Mouse (Mus musculus): ENCODE measurements at regions not wholly inside any gene's neighbourhood (a gene's known extent, or its start where the extent isn't known, plus 50 kb on each side); places are given as distances from the start of the nearest gene placed in this dataset.

DNA sequence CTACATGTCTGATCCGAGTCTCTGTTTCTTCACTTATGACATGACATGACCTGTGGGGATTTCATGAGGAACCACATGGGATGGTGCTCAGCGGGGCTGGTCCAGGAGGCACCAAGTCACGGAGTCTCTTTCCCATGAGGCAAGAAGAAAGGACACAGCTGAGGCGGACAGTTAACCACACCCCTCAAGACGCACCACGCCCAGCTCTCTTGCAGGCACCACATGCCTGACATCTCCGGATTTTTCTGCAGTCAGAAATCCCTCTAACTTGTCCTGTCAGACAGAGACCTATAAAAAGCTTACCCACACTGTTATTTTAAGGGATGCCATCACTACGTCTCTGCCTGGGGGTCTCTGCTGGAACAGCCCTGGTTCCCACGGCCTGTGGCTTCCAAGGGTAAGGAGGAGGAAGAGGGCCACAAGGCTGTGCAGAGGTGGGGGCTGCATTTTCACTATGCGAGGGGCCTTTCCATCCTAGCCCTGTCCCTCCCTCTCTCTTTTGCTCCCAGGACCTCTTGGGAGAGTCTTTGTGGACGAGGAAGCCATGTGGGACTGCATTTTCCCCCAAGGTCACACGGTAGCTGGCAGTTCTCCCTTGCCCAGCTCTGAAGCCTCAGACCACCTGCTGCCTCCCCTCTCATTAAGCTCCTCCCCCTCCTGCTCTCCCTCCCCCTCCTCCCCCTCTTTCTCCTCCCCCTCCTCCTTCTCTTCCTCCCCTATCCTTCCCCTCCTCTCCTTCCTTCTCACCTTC, 154.6 kb upstream of the Gm26897 start:
- Histone ChIP-seq H3K27me3 (ENCODE audit: control insufficient read depth, insufficient read depth, low read length) (no peaks in the 10 kb centered on the region), H3K4me2 (replicated peaks; ENCODE audit: low read depth) (no peak overlapping the region), H3K36me3 (ENCODE audit: control insufficient read depth, insufficient read depth, low read length) (no peaks in the 10 kb centered on the region), H3K4me1 (replicated peaks; ENCODE audit: control insufficient read depth, insufficient read depth) (0 out of 2 replicates have a peak, but pooled peaks cover 4% of the 10 kb centered on the region), H3K4me3 (ENCODE audit: low read depth, low read length) (no peak overlapping the region), H3K27ac (replicated peaks) (0 out of 2 replicates have a peak overlapping the region, but pooled peaks have one; percentile 35), H3K9me3 (ENCODE audit: control insufficient read depth, low read length) (no peaks in the 10 kb centered on the region), H3K9ac (ENCODE audit: low read length) (no peak overlapping the region)
- TF ChIP-seq EP300 (optimal IDR thresholded peaks at IDR 0.05) (no peak), CTCF (IDR thresholded peaks at IDR 0.05; ENCODE audit: low read depth) (no peak)
- ATAC-seq (ENCODE audit: low FRiP score, low TSS enrichment) (no peak), DNase-seq (ENCODE audit: low spot score) (no peak)
- 15% methylated on average over 12 of the region's 12 CpGs for WGBS

GRCm38 (mm10) chr5:111580870-111581771, 152.6 kb upstream of the Gm26897 start:
- H3K27ac ChIP-seq (replicated peaks): no peak overlapping the region
- DNase-seq (ENCODE audit: low spot score): peak; percentile 40
- TF ChIP-seq EP300 (optimal IDR thresholded peaks at IDR 0.05) (no peak), CTCF (IDR thresholded peaks at IDR 0.05; ENCODE audit: low read depth) (no peak)
- H3K9me3 ChIP-seq (ENCODE audit: control insufficient read depth, low read length): no peaks in the 10 kb centered on the region
- H3K4me2 ChIP-seq (replicated peaks; ENCODE audit: low read depth): peak overlapping the region; percentile 44
- H3K9ac ChIP-seq (ENCODE audit: low read length): no peak overlapping the region
- no peaks in the 10 kb centered on the region for H3K36me3 ChIP-seq (ENCODE audit: control insufficient read depth, insufficient read depth, low read length)
- no peak for ATAC-seq (ENCODE audit: low FRiP score, low TSS enrichment)
- H3K27me3 ChIP-seq (ENCODE audit: control insufficient read depth, insufficient read depth, low read length): no peaks in the 10 kb centered on the region
- H3K4me1 ChIP-seq (replicated peaks; ENCODE audit: control insufficient read depth, insufficient read depth): 0 out of 2 replicates have a peak, but pooled peaks cover 4% of the 10 kb centered on the region
- peak overlapping the region; percentile 6; the same call in 1 of the 2 replicates for H3K4me3 ChIP-seq (ENCODE audit: low read depth, low read length)
- WGBS: 9% methylated on average over 31 of the region's 31 CpGs

DNA sequence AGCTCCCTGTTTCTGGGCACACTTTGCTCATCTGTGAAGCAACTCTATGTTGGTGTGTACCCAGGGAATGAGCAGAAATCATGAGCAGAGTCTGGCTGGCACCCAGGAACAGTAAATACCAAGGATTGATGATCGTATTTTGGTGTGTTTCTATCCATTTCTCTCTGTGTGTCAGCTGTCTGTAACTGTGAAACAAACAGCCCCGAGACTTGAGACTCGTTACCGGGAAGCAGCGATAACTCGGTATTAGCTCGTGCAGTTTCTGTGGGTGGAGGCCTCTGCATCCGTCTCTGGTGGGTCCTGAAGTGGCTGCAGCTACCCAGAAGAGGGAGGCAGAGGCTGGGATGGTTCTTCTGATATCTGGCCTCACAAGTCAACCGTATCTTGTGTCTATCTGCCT, 151.7 kb upstream of the Gm26897 start:
- ATAC-seq (ENCODE audit: low FRiP score, low TSS enrichment): no peak
- no peak overlapping the region for H3K4me3 ChIP-seq (ENCODE audit: low read depth, low read length)
- DNase-seq (ENCODE audit: low spot score): no peak
- H3K27me3 ChIP-seq (ENCODE audit: control insufficient read depth, insufficient read depth, low read length): no peaks in the 10 kb centered on the region
- no peaks in the 10 kb centered on the region for H3K9me3 ChIP-seq (ENCODE audit: control insufficient read depth, low read length)
- WGBS: 40% methylated on average over 9 of the region's 9 CpGs
- peak overlapping the region; percentile 44; the same call in 1 of the 2 replicates for H3K4me2 ChIP-seq (replicated peaks; ENCODE audit: low read depth)
- H3K9ac ChIP-seq (ENCODE audit: low read length): no peak overlapping the region
- no peak overlapping the region for H3K27ac ChIP-seq (replicated peaks)
- 0 out of 2 replicates have a peak, but pooled peaks cover 4% of the 10 kb centered on the region for H3K4me1 ChIP-seq (replicated peaks; ENCODE audit: control insufficient read depth, insufficient read depth)
- no peaks in the 10 kb centered on the region for H3K36me3 ChIP-seq (ENCODE audit: control insufficient read depth, insufficient read depth, low read length)
- peak; percentile 63 for TF ChIP-seq CTCF (IDR thresholded peaks at IDR 0.05; ENCODE audit: low read depth)
- no peak for TF ChIP-seq EP300 (optimal IDR thresholded peaks at IDR 0.05)

DNA sequence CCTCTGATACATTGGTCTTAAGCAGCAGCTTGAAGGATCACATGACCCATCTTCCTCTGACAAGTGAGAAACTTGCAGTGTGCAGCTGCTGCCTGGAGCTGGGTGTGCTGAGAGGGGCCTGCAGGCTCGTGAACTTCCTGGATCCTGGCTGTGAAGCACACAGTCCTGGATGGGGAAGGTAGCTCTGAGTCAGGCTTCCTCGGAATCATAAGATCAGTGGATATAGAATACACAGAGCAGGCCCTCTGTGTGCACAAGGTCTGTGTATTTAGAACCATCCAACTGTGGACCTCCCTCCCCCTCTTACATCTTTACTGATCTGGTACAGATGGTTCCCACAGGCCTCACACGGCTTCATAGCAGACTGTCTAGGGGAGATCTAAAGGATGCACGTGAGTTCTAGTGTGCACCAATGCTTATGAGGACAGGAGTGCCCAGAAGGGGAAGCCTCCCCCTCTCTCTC, 143.1 kb upstream of the Gm26897 start:
- no peak overlapping the region for H3K9ac ChIP-seq (ENCODE audit: low read length)
- WGBS: 6% methylated on average over 4 of the region's 4 CpGs
- ATAC-seq (ENCODE audit: low FRiP score, low TSS enrichment) (peak; percentile 48), DNase-seq (ENCODE audit: low spot score) (no peak)
- no peaks in the 10 kb centered on the region for H3K27me3 ChIP-seq (ENCODE audit: control insufficient read depth, insufficient read depth, low read length)
- H3K4me2 ChIP-seq (replicated peaks; ENCODE audit: low read depth): no peak overlapping the region
- no peak overlapping the region for H3K27ac ChIP-seq (replicated peaks)
- no peak overlapping the region for H3K4me3 ChIP-seq (ENCODE audit: low read depth, low read length)
- no peaks in the 10 kb centered on the region for H3K36me3 ChIP-seq (ENCODE audit: control insufficient read depth, insufficient read depth, low read length)
- H3K9me3 ChIP-seq (ENCODE audit: control insufficient read depth, low read length): no peaks in the 10 kb centered on the region
- no peaks in the 10 kb centered on the region for H3K4me1 ChIP-seq (replicated peaks; ENCODE audit: control insufficient read depth, insufficient read depth)
- TF ChIP-seq CTCF (IDR thresholded peaks at IDR 0.05; ENCODE audit: low read depth) (no peak), EP300 (optimal IDR thresholded peaks at IDR 0.05) (no peak)

GRCm38 (mm10) chr5:111592807-111593206, 140.9 kb upstream of the Gm26897 start:
- Histone ChIP-seq H3K27ac (replicated peaks) (no peak overlapping the region), H3K4me3 (ENCODE audit: low read depth, low read length) (no peak overlapping the region), H3K27me3 (ENCODE audit: control insufficient read depth, insufficient read depth, low read length) (no peaks in the 10 kb centered on the region), H3K36me3 (ENCODE audit: control insufficient read depth, insufficient read depth, low read length) (no peaks in the 10 kb centered on the region), H3K4me2 (replicated peaks; ENCODE audit: low read depth) (no peak overlapping the region), H3K9me3 (ENCODE audit: control insufficient read depth, low read length) (no peaks in the 10 kb centered on the region), H3K4me1 (replicated peaks; ENCODE audit: control insufficient read depth, insufficient read depth) (no peaks in the 10 kb centered on the region), H3K9ac (ENCODE audit: low read length) (no peak overlapping the region)
- TF ChIP-seq EP300 (optimal IDR thresholded peaks at IDR 0.05) (no peak), CTCF (IDR thresholded peaks at IDR 0.05; ENCODE audit: low read depth) (no peak)
- DNase-seq (ENCODE audit: low spot score): no peak
- ATAC-seq (ENCODE audit: low FRiP score, low TSS enrichment): no peak
- WGBS: 70% methylated on average over 4 of the region's 4 CpGs

Measured in stomach, postnatal 0 days (tissue).